Mouse (Mus musculus): ENCODE data around the gene Gpr137b.
"Not testable (repeated sequence)": the region's sequence is repeated elsewhere in the genome, so short reads cannot be mapped to it uniquely, and the experiment has no call there.

GRCm38 (mm10) chr13:13404517-13405155 is 10.8 kb upstream of the Gpr137b start:
- TF ChIP-seq CTCF (IDR thresholded peaks at IDR 0.05; ENCODE audit: low read depth, low read length); POLR2A (IDR thresholded peaks at IDR 0.05; ENCODE audit: insufficient read depth, low read length); EP300 (IDR thresholded peaks at IDR 0.05; ENCODE audit: insufficient read depth, low read depth, low read length): not testable (repeated sequence)

All from ES-Bruce4 (cell line).